Mouse (Mus musculus) cerebellum, postnatal 36 days (tissue): ENCODE results near the gene Rhd.
"Not testable (repeated sequence)": the region's sequence is repeated elsewhere in the genome, so short reads cannot be mapped to it uniquely, and the experiment has no call there.

ENCODE experiments used
- DNase-seq, 2 experiments: peaks; one replicate each; pipeline ENCODE4 v3.0.0; 2021 to 2022; ENCODE audit warnings: mixed read lengths in 2 of 2

Rhd gene

DNA sequence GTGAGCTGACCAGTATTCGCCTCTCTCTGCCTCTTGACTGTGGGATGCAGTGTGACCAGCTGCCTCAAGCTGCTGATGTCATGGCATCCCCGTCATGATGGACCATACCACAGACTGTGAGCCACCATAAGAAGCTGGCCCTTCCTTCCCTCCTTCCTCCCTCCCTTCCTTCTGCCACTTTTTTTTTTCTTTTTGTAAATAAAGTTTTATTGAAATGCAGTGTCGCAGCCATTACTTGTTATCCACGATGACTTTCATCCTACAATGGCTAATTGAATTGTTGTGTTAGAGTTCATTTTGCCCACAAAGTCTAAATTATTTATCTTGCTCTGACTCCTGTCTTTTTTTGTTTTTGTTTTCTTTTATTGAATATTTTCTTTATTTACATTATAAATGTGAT lies 5.8 kb upstream of the Rhd start:
- DNase-seq: no peak

DNA sequence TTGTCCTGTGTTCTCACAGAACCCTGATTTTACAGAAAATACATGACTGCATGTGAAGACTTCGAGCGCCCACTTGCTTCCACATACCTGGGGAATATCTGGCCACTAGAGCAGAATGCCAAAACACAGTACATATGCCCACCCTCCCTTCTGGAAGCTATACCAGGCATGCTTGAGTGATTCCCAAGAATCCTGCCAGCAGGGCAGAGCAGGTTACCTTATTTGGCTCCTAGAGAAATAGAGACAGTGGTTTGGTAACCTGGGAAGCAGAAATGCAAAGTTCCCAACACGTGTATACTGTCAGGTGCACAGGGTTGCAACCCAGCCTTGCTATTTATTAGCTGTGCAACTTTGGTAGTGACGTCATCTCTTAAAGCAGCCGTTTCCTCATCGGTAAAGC lies 2.5 kb upstream of the Rhd start:
- DNase-seq: no peak

DNA sequence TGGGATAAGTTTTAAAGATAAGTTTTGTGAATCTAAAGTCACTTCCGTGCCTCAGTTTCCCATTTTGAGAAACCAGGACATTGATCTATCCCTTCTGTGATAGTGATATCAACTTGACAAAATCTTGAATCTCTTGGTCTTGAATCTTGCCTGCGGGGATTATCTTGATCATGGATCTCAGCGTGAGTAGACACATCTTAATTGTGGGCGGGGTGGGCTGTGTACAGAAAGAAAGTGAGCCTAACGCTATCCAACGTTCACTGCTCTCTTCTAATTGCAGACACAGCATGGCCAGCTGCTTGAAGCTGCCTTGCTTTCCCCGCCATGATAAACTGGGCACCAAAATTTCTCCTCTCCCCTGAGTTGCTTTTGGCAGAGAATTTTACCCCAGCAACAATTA lies 1.3 kb upstream of the Rhd start:
- no peak for DNase-seq

DNA sequence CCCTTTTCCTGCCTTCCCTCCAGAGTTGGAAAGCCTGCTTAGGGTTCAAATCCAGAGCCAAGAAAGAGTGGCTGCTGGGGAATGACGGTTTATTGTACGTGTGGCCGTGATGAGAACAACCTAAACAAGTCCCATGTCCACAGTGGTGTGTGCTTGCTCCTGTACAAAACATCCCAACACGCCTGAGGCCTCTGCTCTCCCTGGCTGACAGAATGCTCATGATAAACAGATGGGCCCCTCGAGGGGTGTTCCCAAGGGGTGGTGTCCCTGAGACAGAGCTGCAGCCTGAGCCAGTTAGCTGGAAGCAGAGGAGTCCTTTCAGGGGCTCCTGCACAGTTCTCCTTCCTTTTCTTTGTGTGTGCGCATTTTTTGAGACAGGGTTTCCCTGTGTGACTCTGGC lies 1.0 kb downstream of the Rhd start:
- DNase-seq: no peak

DNA sequence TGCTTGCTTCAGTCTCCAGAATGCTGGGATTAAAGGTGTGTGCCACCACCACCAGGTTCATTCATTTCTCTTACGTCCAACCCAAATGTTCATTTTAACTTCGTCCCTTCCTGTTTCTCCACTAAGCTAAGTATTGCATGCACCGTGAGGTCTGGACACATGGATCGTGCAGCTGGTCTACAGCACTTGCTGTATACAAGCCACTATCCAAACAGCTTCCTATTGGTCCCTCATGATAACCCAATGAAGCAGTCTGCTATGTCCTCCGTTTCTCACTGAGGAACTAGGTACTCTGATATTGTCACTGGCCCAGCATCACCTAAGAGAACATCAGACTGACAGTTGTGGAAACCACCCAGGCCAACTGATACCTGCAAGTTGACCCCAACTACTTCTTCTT lies 1.5 kb downstream of the Rhd start:
- DNase-seq: no peak

DNA sequence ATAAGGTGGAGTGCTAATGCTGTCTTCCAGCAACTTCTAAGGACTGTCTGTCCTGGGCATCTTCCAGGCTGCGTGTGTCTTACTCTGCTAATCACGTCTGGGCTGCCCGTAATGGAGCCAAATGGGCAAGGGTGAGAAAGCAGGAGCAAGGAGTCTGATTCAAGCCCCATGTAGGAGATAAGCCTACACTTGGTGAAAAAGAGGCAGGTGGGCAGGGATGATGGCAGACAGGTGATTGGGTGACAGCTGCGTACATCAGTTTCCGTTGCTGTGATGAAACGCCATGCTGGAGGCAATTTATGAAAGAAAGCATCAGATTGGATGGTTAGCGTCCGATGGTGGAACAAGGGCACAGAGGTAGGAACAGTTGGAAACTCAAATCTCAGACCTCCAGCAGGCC lies 2.9 kb downstream of the Rhd start:
- DNase-seq: no peak

DNA sequence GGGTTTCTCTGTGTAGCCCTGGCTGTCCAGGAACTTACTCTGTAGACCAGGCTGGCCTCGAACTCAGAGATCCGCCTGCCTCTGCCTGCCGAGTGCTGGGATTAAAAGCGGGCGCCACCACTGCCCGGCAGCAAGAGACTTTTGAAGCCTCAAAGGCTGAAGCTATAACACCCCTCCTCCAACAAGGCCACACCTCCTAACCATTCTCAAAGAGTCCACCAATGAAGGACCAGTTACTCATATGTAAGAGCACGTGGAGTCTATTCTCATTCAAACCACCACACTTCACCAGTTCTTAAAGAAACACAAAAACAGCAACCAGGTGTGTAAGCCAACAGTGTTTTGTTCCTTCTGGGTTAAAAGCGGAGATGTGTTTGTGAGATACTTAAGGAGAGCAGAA lies 3.3 kb downstream of the Rhd start:
- no peak for DNase-seq

DNA sequence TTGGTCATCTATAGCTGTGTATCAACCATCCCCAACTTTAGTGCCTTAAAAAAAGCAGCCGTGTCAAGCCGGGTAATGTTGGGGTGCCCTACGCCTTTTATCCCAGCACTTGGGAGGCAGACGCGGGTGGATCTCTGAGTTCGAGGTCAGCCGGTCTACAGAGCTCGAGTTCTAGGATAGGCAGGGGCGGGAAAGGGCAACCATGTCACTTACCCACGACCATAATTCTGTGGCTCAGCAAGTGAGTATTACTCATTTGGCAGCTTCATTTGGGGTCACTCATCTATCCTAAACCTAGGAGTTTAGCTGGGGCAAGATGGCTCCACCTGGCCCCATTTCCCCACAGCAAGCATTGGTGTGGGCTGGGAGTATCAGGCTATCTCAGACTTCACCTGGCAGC lies 3.7 kb downstream of the Rhd start:
- DNase-seq: no peak

DNA sequence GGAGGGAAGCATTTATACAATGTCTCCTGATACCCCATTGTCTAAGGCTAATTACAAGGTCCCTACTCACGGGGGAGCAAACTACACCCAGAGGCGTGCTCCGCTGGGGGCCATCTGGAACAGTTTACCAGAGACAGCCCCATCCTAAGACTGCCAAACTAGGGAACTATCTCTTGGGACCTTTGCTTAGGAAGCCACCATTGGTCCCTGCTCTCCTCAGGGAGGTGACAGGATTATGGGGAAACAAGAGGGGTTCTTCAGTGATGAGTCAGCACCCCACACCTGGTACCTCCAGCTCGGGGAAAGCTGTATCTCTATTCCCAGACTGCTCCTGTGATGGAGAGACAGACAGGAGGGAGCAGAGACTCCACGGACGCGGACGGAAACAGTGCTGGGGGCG lies 4.2 kb downstream of the Rhd start:
- no peak for DNase-seq

DNA sequence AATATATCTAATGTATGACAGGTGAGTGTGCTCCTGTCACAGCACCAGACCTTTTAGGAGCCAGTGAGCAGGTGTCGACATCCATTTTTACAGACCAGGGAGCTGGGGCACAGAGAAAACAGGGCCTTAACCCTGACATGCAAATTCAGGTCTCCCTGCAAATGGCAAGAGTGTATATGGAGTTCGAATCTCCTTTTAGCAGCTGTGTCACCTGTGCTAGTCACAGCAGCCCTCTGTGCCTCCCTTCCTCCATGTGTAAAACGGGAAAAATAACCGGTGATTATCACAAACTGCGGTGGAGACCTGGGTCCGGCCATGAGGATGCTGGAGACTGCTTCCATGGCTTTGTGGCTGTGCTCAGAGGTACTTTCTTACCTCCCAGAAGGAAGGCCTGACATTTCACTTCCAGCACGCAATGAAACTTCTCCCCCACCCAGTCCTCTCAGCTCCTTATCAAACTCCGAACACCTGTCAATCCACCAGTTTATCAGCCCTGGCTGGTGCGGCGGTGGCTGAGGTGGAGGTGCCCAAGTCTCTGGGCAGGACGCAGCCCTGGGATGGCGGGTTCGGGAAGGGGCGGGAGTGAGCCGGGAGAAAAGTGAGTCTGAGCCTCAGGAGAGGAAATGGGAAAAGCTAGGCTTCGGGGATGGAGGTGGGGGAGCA lies 4.9 kb downstream of the Rhd start:
- DNase-seq: no peak

DNA sequence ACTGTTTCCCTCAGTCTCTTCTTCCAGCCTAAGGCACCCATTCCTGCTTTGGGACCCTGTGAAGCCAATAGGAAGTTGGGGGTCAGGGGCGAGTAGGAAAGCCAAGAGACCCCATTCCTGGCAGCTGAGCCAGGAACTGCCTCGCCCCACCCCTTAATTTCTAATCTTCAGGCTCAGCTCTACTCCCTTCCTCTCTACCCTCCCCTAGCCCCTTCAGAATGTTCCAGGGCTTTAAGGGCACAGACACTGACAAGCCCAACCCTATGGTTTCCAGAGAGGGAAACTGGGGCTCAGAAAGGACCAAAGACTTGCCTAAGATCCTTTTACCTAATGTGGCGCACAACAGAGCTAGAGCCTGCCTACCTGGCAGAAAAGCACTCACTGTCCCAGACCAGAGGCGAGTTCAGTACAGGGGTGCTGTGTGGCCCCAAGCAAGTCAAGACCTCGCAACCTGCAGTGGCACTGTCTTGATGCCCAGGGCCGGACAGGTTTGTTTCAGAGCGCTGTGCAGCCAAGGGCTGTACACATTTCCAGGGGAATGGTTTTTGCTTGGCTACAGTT lies 5.6 kb downstream of the Rhd start:
- DNase-seq: no peak

DNA sequence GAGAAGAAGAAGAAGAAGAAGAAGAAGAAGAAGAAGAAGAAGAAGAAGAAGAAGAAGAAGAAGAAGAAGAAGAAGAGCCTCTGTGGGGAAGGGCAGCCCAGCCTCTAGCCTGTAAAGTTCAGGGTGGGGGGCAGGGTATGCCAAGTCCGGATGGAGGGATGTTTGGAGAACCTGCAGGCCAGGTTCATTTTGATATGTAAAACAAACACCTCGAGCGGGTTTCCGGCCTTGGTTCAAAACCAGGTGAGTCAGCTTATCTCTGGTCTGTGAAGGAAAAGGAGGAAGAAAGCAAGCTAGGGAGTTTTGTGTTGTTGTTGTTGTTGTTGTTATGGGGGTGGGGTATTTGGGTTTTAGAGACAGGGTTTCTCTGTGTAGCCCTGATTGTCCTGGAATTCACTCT lies 7.1 kb downstream of the Rhd start:
- DNase-seq: no peak

DNA sequence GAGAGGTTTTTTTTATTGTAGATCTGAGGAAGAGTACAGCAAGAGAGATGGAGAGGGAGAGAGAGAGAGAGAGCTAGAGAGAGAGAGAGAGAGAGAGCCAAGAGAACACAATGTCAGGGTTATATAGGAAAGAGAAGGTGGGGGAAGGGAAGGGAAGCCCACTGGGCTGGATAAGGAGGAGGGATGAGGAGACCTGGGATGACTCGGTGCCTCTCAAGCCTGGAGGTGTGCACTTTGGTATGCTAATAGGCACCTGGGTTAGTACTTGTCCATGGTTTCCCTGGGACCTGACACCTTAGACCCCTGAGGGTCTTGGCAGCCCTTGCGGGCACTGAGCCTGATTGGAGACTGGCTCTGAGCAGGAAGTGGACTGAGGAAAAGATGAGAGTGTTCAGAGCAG lies 7.6 kb downstream of the Rhd start:
- no peak for DNase-seq

DNA sequence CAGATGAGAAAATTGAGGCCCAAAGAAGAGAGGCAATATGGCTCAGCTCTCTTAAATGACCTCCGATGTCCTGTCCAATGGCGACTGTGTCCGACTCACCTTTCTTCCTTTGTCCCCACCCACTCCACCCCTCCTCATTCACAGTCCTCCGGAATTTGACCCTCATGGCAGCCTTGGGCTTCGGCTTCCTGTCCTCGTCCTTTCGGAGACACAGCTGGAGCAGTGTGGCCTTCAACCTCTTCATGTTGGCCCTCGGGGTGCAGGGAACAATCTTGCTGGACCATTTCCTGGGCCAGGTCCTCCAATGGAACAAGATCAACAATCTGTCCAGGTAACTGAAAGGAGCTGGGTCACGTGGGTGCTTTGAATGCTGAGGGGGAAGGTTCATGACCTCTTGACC lies 11.8 kb downstream of the Rhd start:
- DNase-seq: no peak

DNA sequence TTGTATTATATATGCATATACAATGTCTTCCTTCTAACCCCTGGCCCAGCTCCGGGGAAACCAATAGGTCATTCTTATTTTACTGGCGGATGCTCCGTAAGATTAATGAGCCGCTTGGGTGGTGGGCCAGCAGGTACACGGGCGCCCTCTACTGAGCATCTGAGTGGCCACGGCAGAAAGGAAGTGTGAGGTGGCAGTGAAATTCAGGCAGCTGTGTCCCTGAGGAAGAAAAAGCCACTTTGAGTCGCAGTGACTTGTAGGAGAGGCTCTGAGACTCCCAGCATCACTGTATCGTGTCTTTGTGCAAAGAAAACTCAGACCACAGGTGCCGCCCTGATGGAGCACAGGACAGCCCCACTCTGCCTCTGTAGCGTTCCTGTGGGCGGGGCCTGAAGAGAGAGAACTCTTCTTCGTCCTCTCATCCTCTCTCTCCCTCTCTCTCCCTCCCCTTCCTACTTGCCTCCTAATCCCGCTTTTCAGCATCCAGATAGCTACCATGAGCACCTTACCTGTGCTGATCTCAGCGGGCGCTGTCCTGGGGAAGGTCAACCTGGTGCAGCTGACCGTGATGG lies 15.2 kb downstream of the Rhd start:
- peak; percentile 74 to 79 for DNase-seq

DNA sequence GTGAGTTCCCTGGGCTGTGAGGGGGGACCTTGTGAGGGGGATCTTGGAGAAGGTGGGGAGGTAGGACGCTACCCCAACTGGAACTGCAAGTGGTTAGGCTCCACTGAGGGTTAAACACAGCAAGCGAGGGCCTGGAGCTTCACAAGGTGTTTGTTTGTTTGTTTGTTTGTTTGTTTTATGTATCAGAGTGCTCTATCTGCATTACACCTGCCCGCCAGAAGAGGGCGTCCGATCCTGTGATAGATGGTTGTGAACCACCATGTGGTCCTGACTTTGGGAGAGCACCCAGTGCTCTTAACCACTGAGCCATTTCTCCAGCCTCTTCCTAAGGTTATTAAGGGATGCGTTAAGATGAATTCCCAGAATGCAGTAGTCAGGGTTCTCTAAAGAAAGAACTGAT lies 15.7 kb downstream of the Rhd start:
- DNase-seq: peak; percentile 31

DNA sequence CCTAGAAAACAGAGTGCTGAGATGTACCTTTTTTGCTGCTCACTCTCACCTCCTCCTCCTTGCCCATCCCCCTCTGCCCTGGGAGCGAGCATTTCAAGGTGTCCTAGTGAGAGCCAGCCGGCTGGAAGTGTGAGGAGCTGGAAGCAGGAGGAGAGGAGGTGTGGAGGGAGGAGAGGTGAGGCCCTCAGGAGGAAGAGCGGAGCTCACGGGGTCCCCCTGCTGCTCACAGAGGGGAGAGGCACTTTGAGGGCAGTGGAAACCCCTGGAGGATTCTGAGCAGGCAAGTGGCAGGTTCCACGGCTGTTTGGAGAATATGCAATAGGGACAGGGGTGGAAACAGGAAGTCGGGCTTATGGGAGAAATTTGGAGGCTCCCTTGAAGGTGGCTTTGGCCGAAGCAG lies 18.9 kb downstream of the Rhd start:
- peak in 1 of 2 experiments; percentile 22 for DNase-seq

DNA sequence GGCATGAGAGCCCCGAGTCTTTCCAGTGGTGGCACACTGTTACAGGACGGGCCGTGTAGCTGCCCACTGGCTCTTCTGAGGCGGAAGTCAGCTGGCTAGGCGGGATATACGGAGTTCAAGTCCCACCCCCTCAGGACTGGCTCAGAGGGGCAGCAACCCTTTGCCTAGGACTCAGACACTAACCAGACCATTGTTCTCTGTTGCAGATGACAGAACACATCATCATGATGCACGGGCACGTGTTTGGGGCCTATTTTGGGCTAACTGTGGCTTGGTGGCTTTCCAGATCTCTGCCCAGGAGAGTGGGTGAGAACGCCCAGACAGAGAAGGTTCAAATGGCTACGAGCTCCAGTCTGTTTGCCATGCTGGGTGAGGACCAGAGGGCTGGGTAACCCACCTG lies 19.5 kb downstream of the Rhd start:
- no peak for DNase-seq

DNA sequence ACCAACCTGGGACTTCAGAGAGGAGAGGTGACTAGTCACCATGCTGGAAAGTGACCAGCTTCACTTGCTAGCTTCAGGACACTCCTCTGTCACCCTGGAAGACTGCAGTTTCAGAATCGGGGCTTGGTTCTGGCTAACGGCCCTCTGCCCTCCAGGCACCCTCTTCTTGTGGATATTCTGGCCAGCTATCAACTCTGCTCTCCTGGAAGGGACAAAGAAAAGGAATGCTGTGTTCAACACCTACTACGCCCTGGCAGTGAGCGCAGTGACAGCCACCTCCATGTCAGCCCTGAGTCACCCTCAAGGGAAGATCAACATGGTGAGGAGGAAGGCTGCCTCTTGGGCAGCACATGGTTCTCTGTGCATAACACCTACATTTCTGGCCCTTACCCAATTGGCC lies 20.0 kb downstream of the Rhd start:
- DNase-seq: no peak

DNA sequence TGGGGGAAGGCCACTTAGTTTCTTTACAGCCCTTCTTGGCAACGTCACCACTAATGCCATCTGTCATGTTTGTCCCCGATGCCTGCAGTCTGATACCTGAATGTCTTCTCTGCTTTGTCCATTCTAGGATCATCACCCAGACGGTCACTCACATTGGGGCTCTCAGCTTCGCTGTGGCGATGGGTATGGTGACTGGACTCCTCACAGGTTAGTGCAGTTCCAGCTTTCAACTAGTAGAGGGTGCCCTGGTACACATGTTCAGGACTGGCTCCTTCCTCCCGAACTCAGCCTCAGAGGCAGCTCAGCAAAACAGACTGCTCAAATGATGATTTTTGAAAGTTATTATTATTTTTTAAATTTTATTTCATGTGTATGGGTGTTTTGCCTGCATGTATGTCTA lies 27.8 kb downstream of the Rhd start:
- DNase-seq: peak; percentile 72 to 79

DNA sequence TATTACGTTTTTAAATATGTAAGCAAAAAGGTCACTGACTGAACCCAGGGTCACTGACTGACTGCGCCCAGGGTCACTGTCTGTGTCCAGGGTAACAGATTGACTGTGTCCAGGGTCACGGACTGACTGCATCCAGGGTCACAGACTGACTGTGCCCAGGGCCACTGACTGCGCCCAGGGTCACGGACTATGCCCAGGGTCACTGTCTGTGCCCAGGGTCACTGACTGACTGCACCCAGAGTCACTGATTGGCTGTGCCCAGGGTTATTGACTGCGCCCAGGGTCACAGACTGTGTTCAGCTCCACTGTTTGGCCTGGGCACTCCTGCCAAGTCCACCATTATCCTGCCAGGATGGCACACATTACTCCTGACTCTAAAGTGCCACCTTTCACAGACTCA lies 32.9 kb downstream of the Rhd start:
- no peak for DNase-seq

DNA sequence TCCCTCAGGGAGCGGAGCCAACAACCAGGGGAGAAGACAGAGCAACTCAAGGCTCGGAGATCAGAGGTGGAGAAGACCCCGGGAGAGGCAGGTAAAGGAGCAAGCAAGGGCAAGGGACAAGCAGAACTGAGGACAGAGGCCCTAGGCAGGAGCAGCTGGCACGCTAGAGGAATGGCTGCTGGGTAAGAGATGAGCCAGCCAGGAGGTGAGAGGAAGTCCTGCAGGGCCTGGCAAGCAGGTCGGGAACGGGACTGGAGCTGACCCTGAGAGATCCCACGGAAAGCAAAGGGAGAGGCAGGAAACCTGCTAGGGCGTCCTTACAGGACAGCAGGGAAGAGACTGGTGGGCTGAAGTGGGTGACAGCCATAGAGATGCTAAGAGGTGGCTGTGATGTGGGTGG lies 36.8 kb downstream of the Rhd start:
- DNase-seq: peak; percentile 31 to 37

DNA sequence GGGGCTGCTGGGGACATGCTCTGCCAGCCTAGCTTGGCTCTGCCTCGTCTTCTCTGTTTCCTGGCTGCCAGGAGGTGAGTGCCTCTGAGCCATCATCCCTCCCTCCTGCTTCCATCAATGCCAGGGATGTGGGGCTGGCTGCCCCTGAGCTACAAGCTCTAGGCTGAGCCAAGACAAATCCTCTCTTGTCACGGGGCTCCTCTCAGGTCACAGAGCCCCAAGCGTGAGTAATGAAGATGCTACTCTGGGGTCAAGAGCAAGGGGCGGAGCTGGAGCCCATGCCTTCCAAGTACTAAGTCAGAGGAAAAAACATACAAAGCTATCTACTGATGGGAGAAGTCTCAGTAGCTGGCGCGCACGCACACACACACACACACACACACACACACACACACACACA lies 38.7 kb downstream of the Rhd start:
- no peak for DNase-seq

DNA sequence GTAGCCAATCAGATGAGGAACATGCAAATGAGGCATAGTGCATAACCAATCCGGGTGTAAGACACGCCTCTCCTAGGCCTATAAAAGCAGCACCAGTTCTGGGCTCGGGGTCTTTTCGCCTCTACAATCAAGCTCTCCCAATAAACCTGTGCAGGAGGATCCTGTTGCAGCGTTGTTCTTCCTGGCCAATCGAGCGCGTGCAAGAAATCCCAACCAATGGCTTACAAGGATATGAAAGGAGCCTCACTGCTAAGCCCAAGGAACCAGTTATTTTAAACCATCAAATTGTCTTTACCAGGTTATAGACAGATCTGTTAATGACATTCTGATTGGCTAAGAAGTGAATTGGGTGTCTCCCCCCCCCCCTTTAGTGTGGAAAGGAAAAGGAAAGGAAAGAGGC lies 47.1 kb downstream of the Rhd start:
- not testable (repeated sequence) for DNase-seq

DNA sequence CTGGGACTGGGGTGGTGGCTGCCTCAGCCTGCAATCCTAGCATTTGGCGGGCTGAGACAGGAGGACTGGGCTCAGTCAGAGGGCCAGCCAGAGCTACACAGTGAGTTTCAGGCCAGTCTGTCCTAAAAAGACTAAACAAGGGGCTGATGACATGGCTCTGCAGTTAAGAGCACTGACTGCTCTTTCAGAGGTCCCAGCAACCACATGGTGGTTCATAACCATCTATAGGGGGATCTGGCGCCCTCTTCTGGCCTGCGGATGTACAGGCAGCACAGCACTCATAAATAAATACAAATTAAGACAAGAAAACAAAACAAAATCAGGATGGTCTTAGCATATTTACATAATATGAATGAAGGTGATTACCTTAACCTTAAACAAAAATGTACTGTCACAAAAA lies 49.1 kb downstream of the Rhd start:
- DNase-seq: peak; percentile 69 to 74
